Mouse (Mus musculus): ENCODE measurements around the gene Ndufaf2.

GRCm38 (mm10) chr13:108118188-108118587, 40.2 kb downstream of the Ndufaf2 start:
- no peak for TF ChIP-seq CTCF (IDR thresholded peaks at IDR 0.05; ENCODE audit: low read depth, low read length)
- TF ChIP-seq POLR2A (IDR thresholded peaks at IDR 0.05; ENCODE audit: borderline replicate concordance, low read depth, low read length): no peak

Measured in bone marrow macrophage, adult 2 months (primary cell).